Mouse (Mus musculus) natural killer cell, adult 2 months (primary cell): ENCODE measurements around the gene Fchsd2.

Source experiments
- DNase-seq, 2 experiments: peaks; one replicate each; pipeline ENCODE4 v3.0.0; 2022; ENCODE audit warnings: low spot score in 2 of 2

Gene Fchsd2

GRCm38 (mm10) chr7:101072123-101072740, 20.4 kb upstream of the Fchsd2 start:
- no peak for DNase-seq

DNA sequence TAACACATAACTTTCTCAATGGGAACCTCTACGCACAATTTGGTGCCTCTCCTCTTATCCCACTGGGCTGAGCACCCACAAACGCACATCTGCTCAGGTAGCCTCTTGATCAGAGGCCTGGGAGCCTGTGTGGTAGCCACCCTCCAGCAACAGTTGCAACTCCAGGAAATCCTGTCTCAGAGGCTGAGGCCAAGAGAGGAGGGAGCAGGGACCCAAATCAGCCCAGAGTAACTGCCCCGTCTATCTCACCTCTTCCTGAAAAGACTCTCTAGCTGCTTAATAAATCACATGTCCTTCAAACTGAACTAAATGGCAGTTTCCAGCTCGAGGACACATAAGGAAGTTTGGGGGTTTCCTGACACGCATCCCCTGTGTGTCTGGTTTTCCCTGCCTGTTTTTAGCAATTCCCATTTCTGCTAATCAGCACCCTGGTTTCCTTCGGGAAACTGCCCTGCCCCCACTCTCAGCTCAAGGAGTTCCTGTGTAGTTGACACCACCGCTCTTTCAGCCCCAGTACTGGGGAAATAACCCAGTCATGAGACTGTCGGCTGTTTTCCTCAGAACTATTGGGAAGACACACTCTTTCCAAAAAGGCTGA, 18.4 kb upstream of the Fchsd2 start:
- no peak for DNase-seq

DNA sequence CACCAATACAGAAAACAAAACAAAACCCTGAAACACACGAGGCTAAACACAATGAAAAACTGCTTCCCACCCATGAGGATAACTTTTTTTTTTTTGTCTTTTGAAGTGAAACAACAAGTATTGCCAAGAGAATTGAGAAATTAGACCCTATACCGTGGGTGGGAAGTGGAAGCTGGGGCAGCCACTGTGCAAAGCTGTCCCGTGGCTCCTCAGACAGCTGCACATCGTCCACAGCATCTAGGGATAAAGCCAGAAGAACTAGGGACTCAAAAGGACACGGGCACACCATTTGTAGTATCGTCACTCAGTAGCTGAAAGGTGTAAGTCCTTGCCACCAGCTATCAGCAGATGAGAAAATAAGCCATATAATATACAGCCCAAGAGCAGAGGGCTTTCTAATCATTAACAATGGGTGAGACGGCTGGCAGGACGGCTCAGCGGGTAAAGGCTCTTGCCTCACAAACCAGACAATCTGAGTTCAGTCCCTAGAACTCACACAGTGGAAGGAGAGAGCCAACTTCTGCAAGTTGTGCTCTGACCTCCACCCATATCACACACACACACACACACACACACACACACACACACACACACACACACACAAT, 9.0 kb upstream of the Fchsd2 start:
- DNase-seq, result no peak

DNA sequence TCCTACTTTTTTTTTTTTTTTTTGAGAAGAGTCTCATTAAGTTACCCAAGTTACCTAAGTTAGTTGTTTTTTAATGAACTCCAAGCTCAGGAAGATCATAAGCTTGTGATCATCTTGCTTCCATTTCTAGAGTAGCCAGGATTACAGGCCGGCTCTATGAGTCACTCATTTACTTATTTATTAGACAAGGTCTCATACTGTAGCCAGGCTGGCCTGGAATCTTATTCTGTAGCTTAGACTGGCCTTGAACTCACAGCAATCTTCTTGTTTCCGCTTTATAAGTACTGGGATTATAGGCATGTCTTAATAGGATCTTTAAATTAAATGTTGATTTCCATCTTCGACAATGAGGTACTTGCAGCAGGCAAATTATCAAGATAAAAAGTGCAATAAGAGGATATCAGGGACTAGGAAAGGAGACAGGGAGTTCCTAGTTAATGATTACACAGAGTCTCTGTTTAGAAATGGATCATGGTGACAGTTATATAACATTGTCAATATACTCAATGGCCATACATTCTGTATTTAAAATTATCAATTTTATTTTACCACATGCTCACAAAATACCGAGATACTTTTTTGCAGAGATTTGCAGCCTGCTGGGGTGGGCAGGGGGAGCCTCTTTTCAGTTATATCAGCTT, 7.7 kb upstream of the Fchsd2 start:
- no peak for DNase-seq

- DNase-seq, result no peak
Measured at GRCm38 (mm10) chr7:101085779-101086178, 6.9 kb upstream of the Fchsd2 start.

DNA sequence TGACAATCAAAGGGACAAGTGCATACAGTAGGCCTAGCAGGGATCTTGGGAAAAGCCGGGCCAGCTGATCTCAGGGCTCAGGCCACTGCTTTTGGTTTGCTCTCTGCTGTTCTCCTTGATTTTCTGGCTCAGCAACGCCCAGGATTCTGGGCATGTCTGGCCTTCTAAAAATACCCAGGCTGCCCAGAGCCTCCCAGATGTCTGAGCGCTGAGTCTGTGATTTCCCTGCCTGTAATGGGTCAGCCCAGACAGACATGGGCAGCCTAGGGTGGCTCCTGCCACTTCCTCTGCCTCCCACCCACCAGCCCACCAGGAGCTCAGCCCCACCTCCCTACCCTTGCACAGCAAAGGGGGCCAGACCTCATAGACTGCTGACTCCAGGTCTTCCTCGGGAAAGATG, 4.0 kb upstream of the Fchsd2 start:
- DNase-seq, result no peak

- no peak for DNase-seq
Measured at GRCm38 (mm10) chr7:101089242-101089641, 3.4 kb upstream of the Fchsd2 start.

- DNase-seq, result peak in 1 of 2 experiments; percentile 29
Measured at GRCm38 (mm10) chr7:101093231-101093630, 568 bp downstream of the Fchsd2 start.

GRCm38 (mm10) chr7:101094746-101095145, 2.1 kb downstream of the Fchsd2 start:
- DNase-seq, result peak; percentile 40 to 63

- DNase-seq, result no peak
Measured at GRCm38 (mm10) chr7:101095560-101095959, 2.9 kb downstream of the Fchsd2 start.

DNA sequence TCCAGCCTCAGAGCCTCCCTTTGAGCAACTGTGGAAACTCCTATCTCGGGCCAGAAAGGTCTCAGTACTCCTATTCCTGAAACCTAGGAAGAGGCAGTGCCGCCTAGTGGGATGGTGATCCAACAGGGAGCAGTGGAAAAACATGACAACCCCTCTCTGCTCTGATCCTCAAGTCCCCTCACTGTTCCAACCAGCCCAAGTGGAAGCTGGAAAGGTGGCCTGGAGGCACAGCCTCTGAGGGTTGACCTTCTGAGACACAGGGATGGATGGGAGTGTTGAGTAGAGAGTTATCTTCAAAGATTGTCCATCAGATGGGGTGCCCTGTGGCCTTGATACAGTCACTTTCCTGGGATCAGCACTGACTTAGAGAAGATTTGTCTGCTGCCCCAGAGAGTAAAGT, 3.9 kb downstream of the Fchsd2 start:
- no peak for DNase-seq

DNA sequence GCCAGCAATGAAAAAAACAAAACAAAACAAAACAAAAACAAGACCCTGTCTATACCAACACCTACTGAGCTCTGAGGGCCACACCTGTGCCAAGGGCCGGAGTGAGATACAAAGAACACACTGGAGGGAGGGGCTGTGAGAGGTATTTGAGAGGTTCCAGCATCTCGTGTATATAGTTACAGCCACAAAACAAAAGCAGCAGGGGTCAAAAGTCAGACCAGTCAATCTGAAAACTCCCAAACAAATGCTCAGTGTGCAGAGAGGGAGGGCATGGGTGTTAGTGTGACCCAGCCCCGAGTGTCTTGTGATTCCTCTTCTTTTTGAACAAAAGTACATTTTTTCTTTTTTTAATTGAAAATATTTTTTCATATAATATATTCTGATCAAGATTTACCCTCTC, 4.4 kb downstream of the Fchsd2 start:
- no peak for DNase-seq

DNA sequence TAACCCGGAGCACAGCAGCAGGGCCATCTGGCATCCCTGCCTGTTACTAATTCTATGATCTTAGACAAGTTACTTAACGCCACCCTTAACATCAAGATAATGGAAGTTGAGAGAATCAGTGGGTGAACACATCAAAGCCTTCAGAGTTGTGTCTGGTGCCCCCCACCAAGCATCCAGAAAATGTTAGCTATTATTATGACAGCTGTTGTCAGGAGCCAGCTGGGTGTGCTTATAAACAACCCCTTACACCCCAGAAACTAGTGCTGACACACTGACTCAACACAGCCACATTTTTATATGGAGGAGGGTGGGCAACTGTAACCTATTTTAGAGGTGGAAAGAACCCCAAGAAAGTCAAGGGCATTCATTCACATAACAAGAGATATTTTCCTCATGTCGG, 7.3 kb downstream of the Fchsd2 start:
- no peak for DNase-seq

- no peak for DNase-seq
Measured at GRCm38 (mm10) chr7:101101156-101101691, 8.6 kb downstream of the Fchsd2 start.

GRCm38 (mm10) chr7:101106666-101107065, 14.0 kb downstream of the Fchsd2 start:
- DNase-seq, result no peak

- DNase-seq, result no peak
Measured at GRCm38 (mm10) chr7:101107073-101107810, 14.6 kb downstream of the Fchsd2 start.

- DNase-seq, result peak; percentile 92 to 95
Measured at GRCm38 (mm10) chr7:101107968-101108652, 15.4 kb downstream of the Fchsd2 start.

DNA sequence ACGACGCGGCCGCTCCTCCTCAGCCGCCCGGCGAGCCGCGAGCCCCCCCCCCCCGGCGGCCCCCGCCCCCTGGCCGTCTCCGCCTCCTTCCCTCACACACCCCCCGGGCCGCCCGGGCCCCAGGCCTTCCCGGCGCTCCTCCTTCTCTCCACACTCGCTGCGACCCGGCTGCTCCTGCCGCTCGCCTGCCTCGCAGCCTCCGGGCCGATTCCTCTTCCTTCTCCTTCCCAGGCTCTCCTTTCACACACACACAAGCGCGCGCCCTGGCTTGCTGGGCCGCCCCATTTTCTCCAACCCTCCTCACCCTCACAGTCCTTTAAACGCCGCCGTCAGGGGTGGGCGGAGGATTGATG, 16.0 kb downstream of the Fchsd2 start:
- DNase-seq, result peak in 1 of 2 experiments; percentile 37

DNA sequence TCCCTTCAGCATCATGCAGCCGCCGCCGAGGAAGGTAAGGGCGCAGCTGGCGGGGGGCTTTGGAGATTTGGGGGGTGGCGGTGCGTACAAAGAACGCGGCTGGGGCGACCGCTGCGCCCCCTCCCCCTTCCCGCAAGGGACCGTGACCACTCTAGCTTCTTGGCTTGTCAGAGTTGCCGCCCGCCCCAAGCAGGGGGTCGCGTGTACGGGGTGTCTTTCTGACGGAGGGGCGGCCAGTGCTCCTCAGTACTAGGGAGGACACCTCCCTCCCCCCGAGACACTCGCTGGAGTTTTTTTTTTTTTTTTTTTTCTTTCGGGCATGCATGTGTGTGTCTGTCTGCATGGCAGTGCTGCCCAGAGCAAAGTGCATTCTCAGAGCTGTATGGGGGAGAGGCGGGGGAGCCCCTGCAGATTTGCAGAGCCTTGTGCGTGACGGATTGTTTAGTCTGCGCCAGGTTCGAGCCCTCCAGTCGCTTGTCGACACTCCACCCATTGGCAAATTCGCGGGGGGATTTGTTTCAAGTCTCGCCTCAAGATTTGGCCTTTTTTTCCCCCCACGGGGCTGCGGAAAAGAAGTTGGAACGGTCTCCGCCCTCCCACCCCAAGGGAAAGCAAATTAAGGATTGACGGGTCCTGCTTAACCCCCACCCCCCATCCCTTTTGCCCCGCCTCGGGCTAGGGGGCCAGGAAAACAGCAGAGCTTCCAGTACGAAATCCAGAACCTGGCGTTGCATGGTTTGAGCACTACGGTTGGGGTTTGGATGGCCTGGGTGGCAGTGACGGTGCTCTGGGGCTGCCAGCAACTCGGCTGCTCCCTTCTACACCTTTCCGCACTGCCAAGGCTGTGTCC, 16.6 kb downstream of the Fchsd2 start:
- DNase-seq, result peak in 1 of 2 experiments; percentile 21

DNA sequence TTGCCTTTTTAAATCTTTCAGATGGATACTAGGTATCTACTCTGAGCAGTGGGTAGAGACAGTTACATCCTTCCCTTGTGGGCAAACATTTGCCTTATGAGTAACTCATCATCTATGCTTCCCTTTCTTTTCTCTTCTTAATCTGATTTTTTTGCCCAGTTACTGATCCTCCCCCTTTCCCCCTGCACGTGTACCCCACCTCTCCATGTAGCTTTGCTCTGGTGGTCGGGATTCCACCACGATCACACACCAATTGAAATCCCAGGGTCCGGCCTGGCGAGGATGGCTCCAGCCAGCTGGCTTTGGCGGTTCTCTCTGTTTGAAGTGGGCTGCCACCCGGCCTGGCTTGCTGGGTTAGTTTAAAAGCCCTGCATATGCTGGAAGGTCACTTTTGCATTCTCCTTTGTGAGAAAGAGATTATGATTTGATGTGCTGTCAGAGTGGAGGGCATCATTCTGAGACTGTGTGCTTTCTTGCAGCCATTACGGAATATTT, 17.2 kb downstream of the Fchsd2 start:
- no peak for DNase-seq
